Mouse (Mus musculus) colon, adult 2 months (tissue): ENCODE data around the gene Gm45785. TPM values are rescaled to one million over a fixed set of nuclear protein-coding genes. Genes with fewer than 3 reads are reported as not detected.

Experiments used
- polyA plus RNA-seq: library from polyadenylated mRNA; depleted of rRNA; stranded (reverse); fragments of >200 nt; gene quantifications from 2 replicates; pipeline ENCODE4 v1.2.3, GENCODE M21; 2012; rRNA removed

The Gm45785 gene
- 2.8 TPM in 1 of 2 replicates, not detected in the other for polyA plus RNA-seq

GRCm38 (mm10) chr7:140855860-140856784, at the start of gene Gm45785:
TSS of gene Gm45785 (minus strand) at chr7:140856331.

DNA sequence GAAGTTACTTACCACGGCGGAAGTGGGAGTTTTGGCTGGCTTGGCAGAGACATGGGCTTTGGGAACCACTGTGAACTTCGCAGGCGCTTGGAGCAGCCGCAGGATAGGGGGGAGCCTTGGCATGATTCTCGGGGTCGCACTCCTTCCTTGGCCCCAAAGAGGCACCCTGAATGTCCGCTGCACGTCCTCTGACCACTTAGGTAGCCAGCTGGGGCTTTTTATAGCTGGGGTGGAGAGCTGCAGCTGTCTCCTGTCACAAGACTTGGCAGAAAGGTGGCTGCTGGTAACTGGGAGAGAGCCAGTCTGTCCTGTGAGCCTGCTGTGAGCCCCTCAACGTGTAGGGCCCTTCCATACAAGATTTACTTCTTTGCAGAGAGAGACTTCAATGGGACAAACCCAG, 44.1 kb upstream of the Gm45785 start, which contains the start of gene Cox8b:
Gene Cox8b, minus strand, starts transcription at position 227 of the 400 bp plus-strand sequence.

GRCm38 (mm10) chr7:140881696-140882468, 25.8 kb upstream of the Gm45785 start, which contains the start of the genes Psmd13 and Sirt3:
TSS of gene Psmd13 (plus strand) at chr7:140881968.
TSS of gene Sirt3 (minus strand) at chr7:140882309.

GRCm38 (mm10) chr7:140857550-140858505, 1.7 kb upstream of the Gm45785 start, which contains the start of gene Bet1l:
TSS of gene Bet1l (minus strand) at chr7:140857577.

DNA sequence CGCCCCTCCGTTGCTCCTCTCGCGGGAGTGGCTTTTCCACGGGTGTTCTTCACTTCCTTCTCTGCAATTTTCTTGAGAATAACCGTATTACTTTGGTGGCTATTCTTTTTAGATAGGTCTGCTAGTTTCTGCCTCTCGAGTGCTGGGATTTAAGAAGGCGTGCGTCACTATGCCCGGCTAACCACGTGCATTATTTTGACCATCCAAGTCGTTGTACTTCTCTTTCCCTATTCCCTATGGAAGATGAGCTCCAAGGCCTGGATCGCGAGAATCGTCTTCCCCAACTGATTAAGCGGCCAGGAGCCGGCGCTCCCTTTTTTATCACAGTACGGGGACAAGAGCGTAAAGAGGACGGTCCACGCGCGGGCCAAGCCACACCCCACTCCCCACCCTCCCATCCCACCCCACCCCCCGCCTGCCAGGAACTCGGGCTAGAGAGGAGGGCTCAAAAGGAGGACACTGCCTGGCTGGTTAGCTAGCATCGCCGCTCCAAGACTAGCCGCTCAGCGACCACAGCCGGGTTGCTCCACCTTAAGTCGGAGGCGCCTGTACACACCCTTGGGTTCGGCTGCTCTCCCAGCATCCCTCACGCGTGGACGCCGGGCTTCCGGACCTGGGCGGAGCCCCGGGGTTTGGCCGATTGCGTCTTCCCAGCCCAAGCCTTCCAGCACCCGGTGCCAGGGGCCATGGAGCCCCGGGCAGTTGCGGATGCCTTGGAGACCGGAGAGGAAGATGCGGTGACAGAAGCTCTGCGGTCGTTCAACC, 836 bp upstream of the Gm45785 start, which contains the start of gene Ric8a:
Gene Ric8a, plus strand, starts transcription at position 173 of the 765 bp plus-strand sequence.

GRCm38 (mm10) chr7:140847755-140848580, 8.2 kb downstream of the Gm45785 start, which contains the start of gene Odf3:
TSS of gene Odf3 (plus strand) at chr7:140847805.

DNA sequence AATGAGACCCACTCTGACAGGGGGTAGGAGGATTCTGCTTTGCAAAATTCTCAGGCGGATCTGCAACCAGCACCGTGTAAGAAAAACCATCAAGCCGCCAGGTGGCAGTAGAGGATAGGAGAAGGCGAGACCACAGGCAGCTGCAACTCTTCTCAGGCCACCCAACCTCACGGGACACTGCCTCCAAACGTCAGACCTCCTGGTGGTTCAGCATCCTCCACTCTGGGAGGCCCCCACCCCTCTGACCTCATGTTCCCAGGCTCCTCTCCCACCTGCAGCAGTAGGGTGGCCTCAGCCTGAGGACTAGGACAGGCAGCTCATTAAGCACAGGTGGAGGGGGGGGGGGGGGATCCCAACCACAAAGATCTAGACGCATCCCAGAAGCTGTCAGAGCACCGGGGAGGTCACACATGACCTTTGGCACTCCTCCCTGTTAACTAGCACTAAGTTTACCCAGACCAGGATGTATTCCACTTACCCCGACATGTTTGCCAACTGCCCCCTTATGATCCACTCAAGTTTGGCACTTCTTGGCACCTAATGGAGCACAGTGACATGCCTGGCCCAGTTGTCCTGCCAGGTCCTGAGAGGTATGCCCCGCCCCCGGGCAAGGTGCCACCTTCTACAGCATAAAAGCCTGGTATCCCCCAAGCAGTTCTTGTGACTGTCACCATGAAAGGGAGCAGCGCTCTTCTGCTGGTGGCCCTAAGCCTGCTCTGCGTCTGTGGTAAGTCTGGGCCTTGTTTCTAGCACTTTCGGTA, 11.0 kb downstream of the Gm45785 start, which contains the start of gene Scgb1c1:
Gene Scgb1c1, plus strand, starts transcription at position 643 of the 761 bp plus-strand sequence.

DNA sequence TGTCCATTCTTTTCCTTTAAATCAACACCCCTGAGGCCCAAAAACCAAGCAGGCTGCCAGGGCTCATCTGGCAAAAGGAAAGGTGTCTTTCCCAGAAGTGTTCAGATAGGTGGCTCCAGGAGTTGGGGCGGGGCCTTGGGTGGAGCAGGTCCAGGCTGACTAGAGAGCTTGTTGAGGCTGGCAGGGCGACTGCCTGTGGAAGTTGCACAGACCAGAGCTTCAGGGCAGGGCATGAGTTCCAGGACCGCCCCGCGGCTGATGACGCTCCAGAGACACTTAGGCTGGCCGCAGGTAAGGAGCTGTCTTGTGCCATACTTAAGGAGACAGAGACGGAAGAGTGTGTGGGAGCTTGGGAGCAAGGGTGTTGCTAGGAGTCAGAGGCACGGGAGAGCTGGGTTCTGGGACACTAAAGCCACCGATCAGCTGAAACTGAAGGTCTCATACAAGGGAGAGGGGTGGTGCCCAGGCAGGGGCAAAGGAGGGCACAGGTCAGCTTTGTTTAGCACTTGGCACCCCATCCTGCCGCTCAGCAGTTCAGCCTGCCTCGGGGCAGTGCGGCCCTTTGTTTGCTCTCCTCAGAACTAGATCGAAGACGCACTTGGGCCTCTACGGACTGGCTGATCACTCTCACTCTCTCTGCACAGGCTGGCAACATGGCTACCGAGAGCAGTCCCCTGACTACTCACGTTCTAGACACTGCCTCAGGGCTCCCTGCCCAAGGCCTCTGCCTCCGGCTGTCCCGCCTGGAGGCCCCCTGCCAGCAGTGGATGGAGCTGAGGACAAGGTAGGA, 21.0 kb downstream of the Gm45785 start, which contains the start of gene Urah:
Gene Urah, plus strand, starts transcription at position 51 of the 790 bp plus-strand sequence.

GRCm38 (mm10) chr7:140821653-140822329, 34.3 kb downstream of the Gm45785 start, which contains the start of gene Zfp941:
TSS of gene Zfp941 (minus strand) at chr7:140822178.

GRCm38 (mm10) chr7:140787406-140788052, 68.6 kb downstream of the Gm45785 start, which contains the start of gene Syce1:
TSS of gene Syce1 (minus strand) at chr7:140787852.

Other genes with a start within 250 kb of the Gm45785 start
- gene Olfr61, start 227.4 kb downstream of the Gm45785 start, polyA plus RNA-seq, result not detected in 2 replicates
- not detected in 2 replicates for gene Olfr53, start 209.9 kb downstream of the Gm45785 start, polyA plus RNA-seq
- gene Olfr539, start 196.4 kb downstream of the Gm45785 start, polyA plus RNA-seq, result not detected in 2 replicates
- not detected in 2 replicates for gene Olfr45, start 174.4 kb downstream of the Gm45785 start, polyA plus RNA-seq
- gene Olfr541, start 159.1 kb downstream of the Gm45785 start, polyA plus RNA-seq, result not detected in 2 replicates
- 0.91 and 3.0 TPM in 2 replicates for gene Cyp2e1, start 92.6 kb downstream of the Gm45785 start, polyA plus RNA-seq
- gene Syce1, start 68.5 kb downstream of the Gm45785 start, polyA plus RNA-seq, result 0.07 and 0.17 TPM in 2 replicates
- 0.09 and 0.19 TPM in 2 replicates for gene Zfp941, start 34.2 kb downstream of the Gm45785 start, polyA plus RNA-seq
- gene Urah, start 21.3 kb downstream of the Gm45785 start, polyA plus RNA-seq, result 63.2 and 78.4 TPM in 2 replicates
- gene Scgb1c1, start 10.8 kb downstream of the Gm45785 start, polyA plus RNA-seq, result not detected in 2 replicates
- gene Odf3, start 8.5 kb downstream of the Gm45785 start, polyA plus RNA-seq, result not detected in 2 replicates
- gene Ric8a, start 626 bp upstream of the Gm45785 start, polyA plus RNA-seq, result 109 and 117 TPM in 2 replicates
- gene Bet1l, start 1.2 kb upstream of the Gm45785 start, polyA plus RNA-seq, result 23.7 and 24.1 TPM in 2 replicates
- 53.8 and 58.2 TPM in 2 replicates for gene Psmd13, start 25.6 kb upstream of the Gm45785 start, polyA plus RNA-seq
- gene Sirt3, start 26.0 kb upstream of the Gm45785 start, polyA plus RNA-seq, result 29.5 and 34.3 TPM in 2 replicates
- 3.4 and 4.0 TPM in 2 replicates for gene Cox8b, start 44.1 kb upstream of the Gm45785 start, polyA plus RNA-seq
- 82.3 and 99.4 TPM in 2 replicates for gene Nlrp6, start 64.6 kb upstream of the Gm45785 start, polyA plus RNA-seq
- gene Pgghg, start 85.1 kb upstream of the Gm45785 start, polyA plus RNA-seq, result 40.3 and 53.5 TPM in 2 replicates
- gene Ifitm5, start 94.0 kb upstream of the Gm45785 start, polyA plus RNA-seq, result 1.5 and 1.6 TPM in 2 replicates
- gene Gm45717, start 99.6 kb upstream of the Gm45785 start, polyA plus RNA-seq, result not detected in 2 replicates
- gene Ifitm2, start 99.7 kb upstream of the Gm45785 start, polyA plus RNA-seq, result 481 and 681 TPM in 2 replicates
- gene Ifitm1, start 110.9 kb upstream of the Gm45785 start, polyA plus RNA-seq, result 83.6 and 107 TPM in 2 replicates
- 135 and 161 TPM in 2 replicates for gene Ifitm3, start 154.4 kb upstream of the Gm45785 start, polyA plus RNA-seq
- gene Ifitm6, start 161.6 kb upstream of the Gm45785 start, polyA plus RNA-seq, result 1.1 and 2.9 TPM in 2 replicates
- not detected in 2 replicates for gene Gm17387, start 172.8 kb upstream of the Gm45785 start, polyA plus RNA-seq
- gene B4galnt4, start 204.8 kb upstream of the Gm45785 start, polyA plus RNA-seq, result 3.7 and 5.0 TPM in 2 replicates
- 141 and 148 TPM in 2 replicates for gene Pkp3, start 221.9 kb upstream of the Gm45785 start, polyA plus RNA-seq
- gene Sigirr, start 244.2 kb upstream of the Gm45785 start, polyA plus RNA-seq, result 41.9 and 54.5 TPM in 2 replicates